Mouse (Mus musculus) adrenal gland, postnatal 14 days (tissue): ENCODE results near the gene Olfr1025-ps1. TPM values are rescaled to one million over a fixed set of nuclear protein-coding genes. Genes with fewer than 3 reads are reported as not detected.

Experiments used
- DNase-seq: peaks from one replicate; pipeline ENCODE4 v3.0.0; 2021; ENCODE audit warnings: mixed read lengths
- long read RNA-seq, 2 experiments: library from polyadenylated mRNA; stranded (forward); transcript quantifications; one replicate each; pipeline ENCODE4 v2.0.0; 2021
- total RNA-seq: library from RNA; stranded (reverse); gene quantifications from 2 replicates; pipeline ENCODE4 v1.2.3, GENCODE M21; 2021

The Olfr1025-ps1 gene
- not detected in 2 replicates for total RNA-seq
- long read RNA-seq, experiment 1, result 0 reads
- long read RNA-seq, experiment 2, result 0 reads

DNA sequence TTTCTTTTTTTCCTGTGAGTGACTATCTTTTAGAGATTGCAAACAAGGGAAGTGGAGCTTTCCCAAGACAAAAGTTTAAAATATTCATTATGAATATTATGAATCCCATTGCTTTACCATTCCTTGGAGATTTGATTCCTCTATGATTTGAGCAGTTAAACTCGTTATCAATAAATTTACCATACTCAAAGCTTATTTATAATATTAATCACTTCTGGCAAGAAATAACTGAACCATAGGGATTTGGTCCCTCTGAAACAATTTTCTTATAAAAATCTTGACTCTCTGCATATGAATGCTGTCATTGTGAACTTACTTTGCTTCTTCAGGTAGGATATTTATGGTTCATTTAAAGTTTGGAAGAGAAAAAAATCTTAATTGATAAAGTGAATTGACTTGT, at the start of gene Olfr1025-ps1:
Gene Olfr1025-ps1, plus strand, starts transcription at position 301 of the 400 bp plus-strand sequence.
- DNase-seq, result no peak

DNA sequence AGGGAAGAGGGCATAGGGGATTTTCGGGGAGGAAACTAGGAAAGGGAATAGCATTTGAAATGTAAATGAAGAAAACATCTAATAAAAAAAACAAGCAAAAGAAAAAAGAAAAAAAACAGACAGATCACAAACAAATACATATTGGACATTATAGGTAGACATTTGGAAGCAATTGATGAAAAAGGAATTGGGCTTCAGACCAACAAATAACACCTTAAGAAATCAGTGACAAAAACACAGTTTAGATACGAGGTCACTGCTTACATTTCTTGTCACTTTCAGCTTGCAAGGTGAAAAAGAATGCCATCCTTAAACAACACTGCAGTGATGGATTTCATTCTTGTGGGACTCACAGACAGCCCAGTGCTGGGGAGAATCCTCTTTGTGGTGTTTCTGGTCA, 46.7 kb upstream of the Olfr1025-ps1 start, which contains the start of gene Olfr1022:
Gene Olfr1022, plus strand, starts transcription at position 301 of the 400 bp plus-strand sequence.
- DNase-seq, result no peak

DNA sequence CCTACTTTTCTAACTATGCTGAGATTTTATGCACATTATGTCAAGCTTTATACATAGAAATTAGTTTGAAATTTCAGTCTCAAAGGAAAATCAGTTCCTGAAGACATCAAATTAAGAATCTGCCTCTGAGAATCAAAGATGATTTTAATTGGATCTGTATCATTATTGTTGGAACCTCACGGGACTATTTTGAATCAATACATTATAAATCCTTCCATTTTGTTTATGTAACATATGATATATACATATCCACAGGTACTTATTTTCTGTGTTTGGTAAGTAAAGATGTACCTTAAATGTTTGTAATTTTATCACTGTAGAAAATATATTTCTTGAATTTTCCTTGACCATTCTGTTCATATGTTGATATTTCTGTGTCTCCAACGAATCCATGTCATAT, 29.7 kb upstream of the Olfr1025-ps1 start, which contains the start of gene Olfr1023:
Gene Olfr1023, plus strand, starts transcription at position 301 of the 400 bp plus-strand sequence.
- DNase-seq, result no peak

DNA sequence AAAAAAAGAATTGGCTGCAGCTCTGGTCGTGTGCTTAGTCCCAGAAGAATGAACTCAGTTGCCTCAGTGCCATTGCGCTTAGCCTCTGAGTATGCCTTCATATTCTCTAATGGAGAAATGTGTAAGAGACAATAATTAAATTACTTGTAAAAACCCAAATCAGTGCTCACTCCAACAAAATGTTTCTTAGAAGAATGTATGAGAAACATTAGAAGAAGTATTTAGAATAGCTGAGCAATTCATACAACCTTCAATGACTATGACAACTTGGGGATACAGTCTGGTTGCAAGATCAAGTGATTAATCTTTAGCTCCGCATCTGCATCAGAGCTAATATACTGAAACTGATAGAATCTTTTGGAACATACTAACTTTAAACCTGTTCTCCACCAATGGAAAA, 10.0 kb upstream of the Olfr1025-ps1 start, which contains the start of gene Olfr1024:
Gene Olfr1024, minus strand, starts transcription at position 101 of the 400 bp plus-strand sequence.
- no peak for DNase-seq

DNA sequence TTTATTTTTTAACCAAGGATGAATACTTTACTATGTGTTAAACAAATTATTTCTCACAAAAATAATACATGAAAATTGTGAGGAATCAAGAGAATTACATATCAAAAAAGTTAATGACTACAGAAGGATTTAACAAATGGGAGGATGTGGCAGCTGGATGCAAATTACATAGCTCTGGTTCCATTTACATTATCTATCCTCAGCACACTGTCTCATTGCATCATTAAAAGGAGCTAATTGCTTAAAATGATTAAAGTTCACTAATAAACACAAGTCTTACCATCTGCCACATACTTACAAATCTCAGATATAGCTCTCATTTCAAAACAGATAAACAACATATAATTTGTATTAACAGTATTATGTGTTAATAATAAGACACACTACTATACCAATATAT, 1.8 kb upstream of the Olfr1025-ps1 start:
- no peak for DNase-seq

DNA sequence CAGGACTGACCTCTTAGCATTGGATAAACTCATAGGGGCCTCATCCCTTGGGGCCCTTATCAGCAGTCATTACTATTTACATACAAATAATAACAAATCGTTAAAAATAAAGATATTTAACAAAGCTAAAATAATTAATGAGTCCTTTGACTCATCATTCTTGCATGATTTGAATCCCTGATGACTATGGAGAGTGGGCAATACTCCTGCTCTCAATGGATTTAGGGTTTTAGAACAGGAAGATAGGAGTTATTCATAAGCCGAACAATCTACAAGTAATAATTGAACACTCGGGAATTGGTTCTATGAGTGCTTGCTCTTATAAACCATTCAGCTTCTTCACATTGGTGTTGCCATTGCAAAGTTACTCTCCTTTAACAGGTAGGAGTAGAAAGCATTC, 6.3 kb downstream of the Olfr1025-ps1 start, which contains the start of gene Olfr1026:
Gene Olfr1026, plus strand, starts transcription at position 301 of the 400 bp plus-strand sequence.
- DNase-seq, result no peak

DNA sequence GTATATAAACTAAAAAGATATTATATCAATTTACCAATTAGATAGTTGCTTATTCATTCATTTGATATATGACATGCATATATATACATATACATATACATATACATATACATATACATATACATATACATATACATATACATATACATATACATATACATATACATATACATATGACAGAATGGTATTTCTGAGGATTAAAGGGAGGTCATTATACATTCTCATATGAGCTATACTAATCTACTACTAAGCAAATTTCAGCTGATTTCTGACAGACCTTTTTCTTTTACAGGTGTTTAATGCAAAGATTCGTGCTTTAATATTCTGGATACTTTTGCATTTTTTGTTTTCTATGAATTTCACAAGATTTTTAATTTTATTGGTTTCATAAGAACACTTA, 35.1 kb downstream of the Olfr1025-ps1 start, which contains the start of gene Olfr1028:
Gene Olfr1028, plus strand, starts transcription at position 301 of the 400 bp plus-strand sequence.
- no peak for DNase-seq

Other genes with a start within 250 kb of the Olfr1025-ps1 start
- not detected in 2 replicates for gene Olfr1006, start 236.4 kb upstream of the Olfr1025-ps1 start, total RNA-seq
- not detected in 2 replicates for gene Olfr1008, start 225.8 kb upstream of the Olfr1025-ps1 start, total RNA-seq
- gene Olfr1009, start 199.8 kb upstream of the Olfr1025-ps1 start, total RNA-seq, result 0.22 TPM in 1 of 2 replicates, not detected in the other
- not detected in 2 replicates for gene Olfr1012, start 152.4 kb upstream of the Olfr1025-ps1 start, total RNA-seq
- gene Olfr1013, start 148.1 kb upstream of the Olfr1025-ps1 start, total RNA-seq, result 0.11 TPM in 1 of 2 replicates, not detected in the other
- gene Olfr1014, start 142.5 kb upstream of the Olfr1025-ps1 start, total RNA-seq, result not detected in 2 replicates
- not detected in 2 replicates for gene Olfr1015, start 133.2 kb upstream of the Olfr1025-ps1 start, total RNA-seq
- gene Olfr1016, start 112.6 kb upstream of the Olfr1025-ps1 start, total RNA-seq, result not detected in 2 replicates
- not detected in 2 replicates for gene Olfr1018, start 96.7 kb upstream of the Olfr1025-ps1 start, total RNA-seq
- not detected in 2 replicates for gene Olfr1019, start 69.7 kb upstream of the Olfr1025-ps1 start, total RNA-seq
- not detected in 2 replicates for gene Olfr1020, start 68.2 kb upstream of the Olfr1025-ps1 start, total RNA-seq
- gene Olfr1022, start 46.6 kb upstream of the Olfr1025-ps1 start, total RNA-seq, result not detected in 2 replicates
- gene Olfr1023, start 29.6 kb upstream of the Olfr1025-ps1 start, total RNA-seq, result not detected in 2 replicates
- gene Olfr1024, start 10.1 kb upstream of the Olfr1025-ps1 start, total RNA-seq, result not detected in 2 replicates
- gene Olfr1026, start 6.4 kb downstream of the Olfr1025-ps1 start, total RNA-seq, result not detected in 2 replicates
- not detected in 2 replicates for gene Olfr1028, start 35.2 kb downstream of the Olfr1025-ps1 start, total RNA-seq
- gene Olfr1029, start 58.7 kb downstream of the Olfr1025-ps1 start, total RNA-seq, result not detected in 2 replicates
- not detected in 2 replicates for gene Olfr1030, start 64.1 kb downstream of the Olfr1025-ps1 start, total RNA-seq
- gene Olfr1031, start 75.1 kb downstream of the Olfr1025-ps1 start, total RNA-seq, result not detected in 2 replicates
- not detected in 2 replicates for gene Olfr1032, start 90.3 kb downstream of the Olfr1025-ps1 start, total RNA-seq
- gene Olfr1033, start 105.4 kb downstream of the Olfr1025-ps1 start, total RNA-seq, result 3.3 and 6.6 TPM in 2 replicates
- gene Olfr1034, start 130.7 kb downstream of the Olfr1025-ps1 start, total RNA-seq, result 0.11 and 0.33 TPM in 2 replicates
- not detected in 2 replicates for gene Olfr1036, start 158.8 kb downstream of the Olfr1025-ps1 start, total RNA-seq
- gene Olfr1037, start 172.2 kb downstream of the Olfr1025-ps1 start, total RNA-seq, result not detected in 2 replicates
- gene Olfr1039, start 220.7 kb downstream of the Olfr1025-ps1 start, total RNA-seq, result not detected in 2 replicates
- gene Olfr1040, start 231.5 kb downstream of the Olfr1025-ps1 start, total RNA-seq, result not detected in 2 replicates
- gene Olfr1042, start 246.6 kb downstream of the Olfr1025-ps1 start, total RNA-seq, result not detected in 2 replicates